Mouse (Mus musculus) layer of hippocampus, adult 18-20 months (tissue): ENCODE measurements around the gene Cpeb3. TPM values are rescaled to one million over a fixed set of nuclear protein-coding genes. Genes with fewer than 3 reads are reported as not detected.

Source experiments
- DNase-seq, 2 experiments: peaks; one replicate each; pipeline ENCODE4 v3.0.0; 2022; ENCODE audit warnings: low spot score in 2 of 2
- total RNA-seq, 2 experiments: library from RNA; stranded (reverse); gene quantifications; 2 replicates each; pipeline ENCODE4 v1.2.3; 2021

The Cpeb3 gene
- total RNA-seq, 2 experiments from 2014 or later: 76.6 to 76.9 TPM

DNA sequence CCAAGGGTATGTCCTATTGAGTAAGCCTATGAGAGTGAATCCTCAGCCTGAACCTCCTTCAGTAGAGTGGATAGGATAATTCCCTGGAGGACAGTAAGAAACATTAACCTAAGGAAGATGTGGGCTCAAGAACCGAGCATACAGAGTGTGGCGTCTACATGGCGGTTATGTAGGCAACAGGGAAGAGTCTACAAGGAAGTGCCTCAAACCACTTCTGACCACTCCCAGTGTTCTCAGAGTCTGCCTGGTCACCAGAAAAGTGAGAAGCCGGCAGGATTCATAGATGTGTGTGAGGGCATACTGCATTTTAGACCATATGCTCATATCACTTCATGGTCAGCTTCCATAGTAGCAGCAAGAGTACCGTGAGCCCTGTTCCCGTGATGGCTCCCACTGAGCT is 159.9 kb downstream of the Cpeb3 start:
- no peak for DNase-seq

DNA sequence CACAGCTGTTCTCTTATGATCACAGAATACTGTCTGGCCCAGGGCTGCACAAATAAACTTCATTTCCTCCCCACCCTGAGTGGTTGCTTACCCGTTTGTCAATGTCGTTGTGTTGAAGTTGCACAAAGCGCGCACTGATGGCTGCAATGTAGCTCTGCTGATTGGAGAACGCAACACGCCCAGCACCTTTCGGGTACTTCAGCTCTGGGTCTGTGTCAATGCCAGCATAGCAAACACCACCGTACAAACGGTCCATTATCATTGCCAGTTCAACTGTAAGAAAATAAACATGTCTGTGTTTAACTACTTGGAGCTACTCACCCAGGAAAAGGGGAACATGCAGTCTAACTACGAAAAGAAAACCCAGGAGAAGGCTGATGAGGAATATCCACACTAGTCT is 164.0 kb downstream of the Cpeb3 start:
- no peak for DNase-seq

DNA sequence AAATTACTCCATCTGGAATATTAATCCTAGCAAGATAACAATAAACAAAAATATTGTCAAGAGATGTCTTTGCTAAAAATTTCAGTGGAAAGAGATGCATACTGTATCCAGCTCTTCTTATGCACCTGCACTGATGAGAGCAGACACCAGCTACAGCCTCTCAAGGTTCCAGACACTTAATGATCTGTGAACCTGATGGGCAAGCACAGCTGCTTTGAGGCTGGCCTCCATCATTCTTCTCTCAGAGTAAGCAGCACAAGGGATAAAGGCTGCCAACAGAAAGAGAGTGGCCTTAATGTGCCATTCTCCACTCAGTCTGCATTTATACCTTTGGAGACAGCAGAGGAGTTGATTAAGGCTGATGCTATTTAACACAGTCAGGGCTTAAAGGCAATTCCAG is 167.5 kb downstream of the Cpeb3 start:
- DNase-seq: no peak

DNA sequence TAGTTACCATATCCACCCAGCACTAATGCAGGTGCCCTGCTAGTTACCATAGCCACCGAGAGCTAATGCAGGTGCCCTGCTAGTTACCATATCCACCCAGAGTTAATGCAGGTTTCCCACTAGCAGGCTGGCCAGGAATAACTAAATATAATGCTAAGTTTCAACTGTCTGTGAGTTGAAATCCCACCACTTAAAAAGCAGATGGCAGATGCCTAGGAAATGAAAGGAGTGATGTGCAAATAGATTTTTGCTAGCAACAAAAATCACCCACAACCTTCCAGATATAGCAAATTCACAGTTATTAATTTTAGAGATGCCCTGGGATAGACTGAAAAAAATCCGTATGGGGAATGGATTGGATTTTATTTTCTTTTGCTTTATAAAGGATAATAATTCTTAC is 176.0 kb downstream of the Cpeb3 start:
- DNase-seq: peak in 1 of 2 experiments; percentile 51

DNA sequence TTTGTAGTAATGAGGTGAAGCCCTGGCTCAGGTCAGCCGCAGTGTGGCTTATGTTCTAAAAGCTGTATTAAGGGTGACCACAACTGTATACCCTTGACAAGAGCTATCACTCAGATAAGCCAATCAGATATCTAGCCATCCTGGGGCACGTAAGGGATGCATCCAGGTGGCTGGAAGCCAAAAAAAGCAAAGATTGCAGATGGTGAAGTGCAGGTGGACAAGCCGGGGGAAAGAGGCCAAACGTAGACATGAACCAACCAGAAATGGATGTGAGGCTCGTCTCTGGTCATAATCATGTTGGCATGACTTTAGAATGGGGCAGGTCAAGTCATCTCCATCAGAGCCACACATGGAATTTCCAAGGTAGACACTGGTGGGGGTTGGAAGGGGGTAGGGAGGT is 177.0 kb downstream of the Cpeb3 start:
- DNase-seq: no peak

DNA sequence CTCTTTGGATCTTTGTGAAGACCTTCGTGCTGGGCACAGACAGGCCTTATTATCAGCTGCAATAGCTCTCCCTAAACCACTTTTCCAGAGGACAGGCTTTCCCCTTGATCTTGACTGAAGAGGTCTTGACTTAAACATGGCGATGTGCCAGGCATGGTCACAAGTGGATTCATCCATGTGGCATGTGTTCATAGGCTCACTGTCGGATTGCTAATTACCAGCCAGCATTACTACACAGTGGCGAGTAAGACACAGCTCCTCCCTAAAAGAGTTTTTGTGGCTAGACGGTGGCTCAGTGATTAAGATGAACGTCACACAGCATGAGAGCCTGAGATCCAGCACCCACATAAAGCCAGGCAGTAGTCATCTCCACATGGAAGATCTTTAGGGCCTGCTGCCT is 178.6 kb downstream of the Cpeb3 start:
- no peak for DNase-seq

DNA sequence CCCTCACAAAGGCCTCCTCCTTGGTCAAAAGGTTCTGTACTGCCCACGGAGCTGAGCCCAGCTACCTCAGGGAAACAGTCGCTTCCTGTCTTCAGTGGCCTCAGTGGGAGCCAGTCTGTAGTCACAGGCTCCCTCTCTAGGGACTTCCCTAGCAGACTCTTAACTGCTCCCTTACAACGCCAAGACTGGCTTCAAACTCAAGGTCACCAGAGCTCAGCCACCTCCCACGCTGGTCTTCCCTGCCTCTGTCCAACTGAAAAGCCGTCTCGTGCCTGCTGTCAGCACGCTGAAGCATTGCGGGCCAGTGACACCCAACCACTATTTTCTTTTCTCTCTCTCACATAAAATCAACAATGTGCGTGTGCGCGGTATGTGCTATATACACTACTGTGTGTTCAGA is 182.0 kb downstream of the Cpeb3 start:
- DNase-seq: no peak

DNA sequence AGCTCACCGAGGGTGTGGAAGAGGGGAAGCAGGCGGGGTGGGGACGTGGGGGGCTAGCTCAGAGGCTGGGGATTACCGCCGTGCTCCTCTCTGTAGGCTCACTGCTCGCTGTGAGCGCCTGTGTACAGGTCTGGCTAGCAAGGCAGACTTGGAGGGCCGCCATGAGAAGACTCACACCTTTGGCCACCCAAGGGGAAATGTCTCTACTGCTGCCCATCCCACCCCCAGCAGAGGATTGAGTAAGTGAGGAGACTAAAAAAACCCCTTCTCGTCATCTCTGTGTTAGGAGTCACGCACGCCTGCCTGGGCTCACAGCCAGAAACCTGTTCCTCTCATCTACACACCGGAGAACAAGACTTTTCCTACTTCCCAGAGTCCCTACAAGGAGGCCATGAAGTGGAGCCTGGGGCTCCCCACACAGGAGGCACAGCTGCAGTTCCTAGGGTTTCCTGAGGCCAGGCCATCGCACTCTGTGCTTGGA is 182.5 kb downstream of the Cpeb3 start:
- DNase-seq: no peak

DNA sequence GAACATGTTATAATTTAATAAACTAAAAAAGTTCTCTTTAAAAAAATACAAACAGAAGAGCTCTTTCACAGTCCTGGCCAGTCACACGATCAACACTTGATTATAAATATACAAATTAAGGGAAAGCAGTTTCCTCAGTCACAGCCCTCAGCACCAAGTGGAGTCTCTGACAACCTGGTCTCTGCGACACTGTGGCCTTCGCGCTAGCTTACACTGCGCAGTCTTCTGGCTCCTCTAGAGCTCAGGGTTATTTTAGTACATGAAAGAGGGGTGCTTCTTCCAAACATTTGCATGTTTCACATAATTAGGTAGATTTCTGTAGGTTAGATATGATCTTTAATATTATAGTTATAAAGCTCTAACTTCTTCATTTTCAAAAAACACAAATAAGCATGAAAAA is 186.3 kb downstream of the Cpeb3 start:
- no peak for DNase-seq

DNA sequence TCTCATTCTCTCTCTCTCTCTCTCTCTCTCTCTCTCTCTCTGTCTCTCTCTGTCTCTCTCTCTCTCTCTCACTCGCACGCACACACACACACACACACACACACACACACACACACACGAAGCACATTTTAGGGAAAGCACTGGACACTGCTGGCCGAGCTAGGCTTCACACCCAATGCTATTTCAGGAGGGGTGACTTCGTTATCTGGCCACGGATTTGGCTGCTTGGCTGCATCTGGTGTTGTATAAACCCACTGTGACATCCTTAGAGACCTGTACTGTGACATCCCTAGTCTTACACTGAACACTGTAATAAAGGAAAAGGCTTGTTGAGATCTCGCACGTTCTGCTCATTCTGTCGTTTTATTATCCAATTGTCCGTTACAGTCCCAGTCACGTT is 187.4 kb downstream of the Cpeb3 start:
- DNase-seq: no peak

DNA sequence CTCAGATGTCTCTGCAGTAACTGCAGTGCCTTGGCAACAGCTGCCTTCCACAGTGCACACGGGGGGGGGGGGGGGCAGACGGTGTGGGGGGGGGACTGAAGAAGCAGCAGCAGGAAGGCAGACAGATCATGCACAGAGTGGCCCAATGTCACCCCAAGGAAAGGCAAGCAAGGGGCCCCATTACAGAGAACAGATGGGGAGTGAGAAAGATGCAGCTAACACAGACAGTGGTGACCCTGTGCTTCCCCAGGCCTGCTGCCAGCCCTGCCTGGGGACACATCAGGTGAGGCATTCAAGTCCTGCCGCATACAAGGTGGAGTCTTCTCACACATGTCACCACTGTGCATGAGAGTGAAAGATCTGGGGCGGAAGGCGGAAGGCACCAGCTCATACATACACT is 187.9 kb downstream of the Cpeb3 start:
- DNase-seq: no peak

DNA sequence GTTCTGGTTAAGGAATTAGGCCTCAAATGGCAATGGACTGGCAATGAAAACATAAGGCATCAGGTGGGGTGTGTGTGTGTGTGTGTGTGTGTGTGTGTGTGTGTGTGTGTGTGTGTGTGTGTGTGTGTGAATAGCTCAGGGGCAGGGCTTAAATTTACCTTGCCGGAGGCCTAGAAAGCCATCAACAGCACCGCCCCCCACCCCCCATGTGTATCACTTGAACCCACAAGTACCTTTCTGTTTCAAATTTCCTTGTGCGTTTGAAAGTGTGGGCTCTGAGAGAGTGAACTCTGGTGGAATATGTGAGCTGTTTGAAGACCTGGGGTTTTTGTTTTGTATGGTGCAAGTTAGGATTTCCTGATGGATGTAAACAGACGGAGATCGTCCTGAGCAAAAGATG is 189.5 kb downstream of the Cpeb3 start:
- no peak for DNase-seq

DNA sequence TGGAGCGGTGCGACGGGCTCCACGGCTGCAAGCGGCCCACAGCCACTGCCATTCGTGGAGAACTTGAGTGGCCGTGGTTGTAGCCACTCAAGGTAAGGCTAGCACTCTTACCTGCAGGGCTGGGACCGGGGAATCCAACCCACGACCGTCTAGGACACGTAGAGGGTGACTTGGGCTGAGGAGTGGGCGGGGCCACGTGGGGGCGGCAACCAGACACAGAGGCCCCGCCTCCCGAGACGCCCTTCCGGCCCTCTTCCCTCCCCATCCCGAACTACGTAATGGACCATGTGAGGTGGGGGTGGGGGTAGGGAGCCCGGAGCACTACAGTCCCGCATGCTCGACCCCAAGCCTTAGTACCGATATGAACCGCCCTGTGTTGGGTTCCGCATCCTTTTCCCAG is 190.0 kb downstream of the Cpeb3 start:
- peak in 1 of 2 experiments; percentile 35 for DNase-seq

DNA sequence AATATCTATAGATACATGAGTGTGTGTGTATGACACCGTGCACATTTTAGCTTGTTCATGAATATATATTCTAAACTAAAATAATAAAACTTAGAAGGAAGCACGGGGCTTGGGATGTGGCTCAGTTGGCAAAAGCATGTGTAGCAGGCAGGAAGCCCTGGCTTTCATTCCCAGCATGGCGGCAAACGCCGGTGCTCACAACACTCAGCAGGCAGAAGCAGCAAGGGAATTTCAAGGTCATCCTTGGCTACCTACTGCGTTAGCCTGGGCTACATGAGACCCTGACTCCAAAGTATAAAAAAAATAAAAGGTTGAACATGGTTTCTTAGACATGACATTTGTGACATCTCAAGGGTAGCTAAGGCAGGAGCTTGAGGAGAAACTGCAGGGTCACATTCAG is 191.5 kb downstream of the Cpeb3 start:
- no peak for DNase-seq

DNA sequence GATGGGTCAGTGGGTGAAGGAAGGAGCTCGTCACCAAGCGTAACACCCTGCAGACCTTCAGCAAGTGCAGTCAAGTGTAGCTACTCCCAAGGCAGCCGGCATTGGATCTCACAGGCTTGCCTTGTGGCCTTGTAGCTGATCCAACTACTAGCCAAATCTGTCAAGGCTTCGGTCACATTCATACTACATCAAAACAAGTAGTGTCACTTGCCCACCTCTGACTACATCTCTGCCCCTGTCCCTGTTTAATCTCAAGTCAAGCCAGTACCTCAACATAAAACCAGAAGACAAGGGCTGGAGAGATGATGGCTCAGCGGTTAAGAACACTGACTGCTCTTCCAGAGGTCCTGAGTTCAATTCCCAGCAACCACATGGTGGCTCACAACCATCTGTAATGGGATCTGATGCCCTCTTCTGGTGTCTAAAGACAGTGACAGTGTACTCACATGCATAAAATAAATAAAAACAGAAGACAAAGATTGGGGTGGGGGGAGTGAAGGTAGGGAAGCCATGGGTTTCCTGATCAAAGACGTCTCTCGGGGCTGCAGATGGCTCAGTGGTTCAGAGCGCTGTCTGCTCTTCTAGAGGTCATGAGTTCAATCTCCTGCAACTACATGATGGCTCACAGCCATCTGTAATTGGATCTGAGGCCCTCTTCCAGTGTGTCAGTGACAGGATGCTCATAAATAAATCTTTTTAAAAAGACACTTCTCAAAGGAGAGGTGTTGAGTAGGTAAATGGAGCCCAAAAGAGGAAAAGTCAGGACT is 194.0 kb downstream of the Cpeb3 start:
- DNase-seq: no peak

DNA sequence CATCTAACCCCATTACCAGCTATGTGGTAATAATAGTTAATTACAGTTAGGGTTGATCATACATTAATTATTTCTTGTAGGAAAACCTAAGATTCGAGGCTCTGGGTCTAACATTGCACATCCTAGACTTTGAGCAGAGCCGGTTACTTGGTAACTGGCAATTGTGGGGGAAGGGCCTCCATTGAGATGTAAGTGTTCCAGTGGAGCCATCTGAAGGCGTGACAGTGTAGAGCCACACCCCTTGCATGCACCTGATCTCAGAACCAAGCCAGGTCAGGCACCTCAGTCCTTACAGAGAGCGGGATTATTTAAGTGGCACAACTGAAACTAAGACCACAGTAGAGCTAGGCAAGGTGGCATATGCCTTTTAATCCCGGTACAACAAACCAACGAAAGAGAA is 194.9 kb downstream of the Cpeb3 start:
- DNase-seq: no peak

DNA sequence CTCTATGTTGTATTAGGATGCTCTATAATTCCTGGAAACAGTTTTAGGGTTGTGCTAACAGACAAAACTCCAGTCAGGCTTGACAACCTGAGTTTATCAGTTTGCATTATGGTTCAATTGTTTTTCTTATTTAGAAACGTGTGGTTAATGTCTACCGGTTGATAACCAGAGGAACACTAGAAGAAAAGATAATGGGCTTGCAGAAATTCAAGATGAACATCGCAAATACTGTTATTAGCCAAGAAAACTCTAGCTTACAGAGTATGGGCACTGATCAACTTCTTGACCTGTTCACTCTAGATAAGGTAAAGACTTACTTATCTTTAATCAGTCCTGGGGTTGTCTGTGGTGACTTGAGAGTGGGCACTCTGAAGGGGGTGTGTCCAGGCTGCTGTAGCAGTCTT is 198.5 kb downstream of the Cpeb3 start:
- DNase-seq: no peak

DNA sequence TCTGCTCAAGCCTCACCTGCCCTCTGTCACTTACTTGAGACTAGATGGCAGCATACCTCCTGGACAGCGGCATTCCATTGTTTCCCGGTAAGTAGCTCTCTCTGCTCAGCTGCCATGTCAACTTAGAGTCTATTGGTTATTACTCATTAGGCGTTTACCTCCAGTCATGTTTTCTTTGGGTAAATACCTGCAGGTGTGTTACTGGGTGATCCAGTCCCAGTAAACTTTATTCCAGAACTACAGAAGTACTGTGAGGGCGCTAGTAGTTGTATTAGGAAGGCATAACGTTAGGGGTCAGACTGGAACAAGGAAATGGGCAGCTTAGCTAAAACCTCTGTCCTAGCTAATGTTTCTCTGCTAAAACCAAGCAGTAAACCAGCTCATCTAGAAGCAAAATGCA is 203.8 kb downstream of the Cpeb3 start:
- no peak for DNase-seq

Other genes starting within 250 kb of the Cpeb3 start
- 10 to 100 TPM; 89.4 to 90.6 TPM for gene March5, start 1.1 kb downstream of the Cpeb3 start, total RNA-seq
- 10 to 100 TPM; 54.9 to 56.5 TPM for gene Ide, start 129.3 kb upstream of the Cpeb3 start, total RNA-seq
- under 1 TPM; 0.57 to 0.63 TPM for gene Kif11, start 167.8 kb upstream of the Cpeb3 start, total RNA-seq
- 1 to 10 TPM; 1.2 to 1.7 TPM for gene Hhex, start 226.2 kb upstream of the Cpeb3 start, total RNA-seq